Mouse (Mus musculus): ENCODE results near the gene Gm49450. TPM values are rescaled to one million over a fixed set of nuclear protein-coding genes. Genes with fewer than 3 reads are reported as not detected.
A peak's percentile ranks its signal among the peaks of the same experiment; 100 is the strongest.

Gene Gm49450
- total and polyA plus RNA-seq, 3 experiments, result 26.2 TPM; not detected in 2

DNA sequence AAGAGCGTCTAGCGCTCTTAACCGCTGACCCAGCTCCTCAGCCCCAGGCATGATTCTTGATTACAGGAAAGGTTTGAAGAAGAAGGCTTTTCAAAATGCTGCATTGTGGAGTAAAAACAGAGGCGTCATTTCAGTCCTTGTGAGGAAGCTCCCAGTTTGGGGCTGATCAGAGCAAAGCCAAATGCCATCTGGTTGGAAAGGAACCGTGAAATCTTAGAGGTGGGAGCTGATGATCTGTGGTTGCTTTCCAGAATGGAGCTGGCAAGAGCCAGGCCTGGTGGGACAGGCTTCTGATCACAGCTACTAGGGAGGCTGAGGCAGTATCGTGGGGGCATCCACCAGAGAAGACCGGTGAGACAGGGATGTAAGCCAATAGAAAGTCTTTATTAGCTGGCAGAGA lies 43.5 kb upstream of the Gm49450 start:
- intact Hi-C loops (cut with DNase I), result no loop called here
- H3K27ac ChIP-seq, result no peak overlapping the region

GRCm38 (mm10) chr15:98994957-98995520 lies 41.7 kb upstream of the Gm49450 start:
- intact Hi-C loops (cut with DNase I), result no loop called here
- Histone ChIP-seq H3K79me2 (replicated peaks; ENCODE audit: control insufficient read depth, insufficient read depth, low read length) (no peaks in the 10 kb centered on the region), H3K4me3 (no peak overlapping the region), H3K27ac (no peak overlapping the region), H3K4me1 (ENCODE audit: control insufficient read depth, insufficient read depth, low read length) (peaks cover 9% of the 10 kb centered on the region), H3K27me3 (ENCODE audit: control insufficient read depth, insufficient read depth, low read length) (no peaks in the 10 kb centered on the region), H3K9ac (ENCODE audit: low read depth, low read length) (no peak overlapping the region), H3K36me3 (ENCODE audit: control insufficient read depth, insufficient read depth, low read length) (no peaks in the 10 kb centered on the region)
- 77% methylated on average over 9 of the region's 9 CpGs for WGBS
- no peak for DNase-seq
- TF ChIP-seq POLR2A (IDR thresholded peaks at IDR 0.05; ENCODE audit: insufficient read depth, low read depth, low read length) (no peak), CTCF (IDR thresholded peaks at IDR 0.05) (no peak), EP300 (IDR thresholded peaks at IDR 0.05; ENCODE audit: insufficient read depth, low read depth, low read length) (no peak)

More for the DNA sequence above, 43.5 kb upstream of the Gm49450 start:
- Histone ChIP-seq H3K79me2 (replicated peaks; ENCODE audit: control insufficient read depth, insufficient read depth, low read length) (no peaks in the 10 kb centered on the region), H3K27me3 (ENCODE audit: control insufficient read depth, insufficient read depth, low read length) (no peaks in the 10 kb centered on the region), H3K4me1 (ENCODE audit: control insufficient read depth, insufficient read depth, low read length) (peaks cover 11% of the 10 kb centered on the region), H3K4me3 (no peak overlapping the region), H3K36me3 (ENCODE audit: control insufficient read depth, insufficient read depth, low read length) (no peaks in the 10 kb centered on the region), H3K9ac (ENCODE audit: low read depth, low read length) (no peak overlapping the region)
- no peak for TF ChIP-seq EP300 (IDR thresholded peaks at IDR 0.05; ENCODE audit: insufficient read depth, low read depth, low read length)
- TF ChIP-seq CTCF (IDR thresholded peaks at IDR 0.05), result no peak
- no peak for TF ChIP-seq POLR2A (IDR thresholded peaks at IDR 0.05; ENCODE audit: insufficient read depth, low read depth, low read length)
- no peak for DNase-seq
- 88% methylated on average over 7 of the region's 7 CpGs for WGBS

DNA sequence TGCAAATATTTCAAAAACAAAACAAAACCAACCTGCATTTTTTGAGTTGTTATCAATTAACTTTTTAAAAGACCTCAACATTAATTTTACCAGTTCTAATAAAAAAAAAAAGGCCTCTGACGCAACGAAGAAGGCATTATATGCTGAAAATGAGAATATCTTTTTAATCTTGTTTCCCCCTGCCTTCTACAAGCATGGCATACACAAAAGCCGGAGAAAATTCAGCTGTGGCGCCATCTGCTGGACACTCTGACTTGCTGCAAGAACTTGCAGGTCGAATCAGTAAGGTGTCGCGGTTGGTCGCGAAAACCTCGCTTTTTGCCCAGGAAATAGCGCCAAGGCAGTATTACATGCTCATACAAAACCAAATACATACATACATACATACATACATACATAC lies 40.5 kb upstream of the Gm49450 start:
- Histone ChIP-seq H3K79me2 (replicated peaks; ENCODE audit: control insufficient read depth, insufficient read depth, low read length) (no peaks in the 10 kb centered on the region), H3K9ac (ENCODE audit: low read depth, low read length) (no peak overlapping the region), H3K27ac (peak overlapping the region; percentile 99), H3K4me3 (peak overlapping the region; percentile 43), H3K27me3 (ENCODE audit: control insufficient read depth, insufficient read depth, low read length) (no peaks in the 10 kb centered on the region), H3K4me1 (ENCODE audit: control insufficient read depth, insufficient read depth, low read length) (peaks cover 9% of the 10 kb centered on the region), H3K36me3 (ENCODE audit: control insufficient read depth, insufficient read depth, low read length) (no peaks in the 10 kb centered on the region)
- peak; percentile 95 for TF ChIP-seq CTCF (IDR thresholded peaks at IDR 0.05)
- peak; percentile 88 for TF ChIP-seq EP300 (IDR thresholded peaks at IDR 0.05; ENCODE audit: insufficient read depth, low read depth, low read length)
- no peak for TF ChIP-seq POLR2A (IDR thresholded peaks at IDR 0.05; ENCODE audit: insufficient read depth, low read depth, low read length)
- intact Hi-C loops (cut with DNase I), result loop anchor here (1.0 to 2.0 kb wide), 5 partner anchors 9 to 117 kb away; partner anchors contain the start of genes Gm49450, Tuba1a and Tuba1b
- peak; percentile 83 to 84 for DNase-seq
- under 1% methylated on average over 11 of the region's 11 CpGs for WGBS

DNA sequence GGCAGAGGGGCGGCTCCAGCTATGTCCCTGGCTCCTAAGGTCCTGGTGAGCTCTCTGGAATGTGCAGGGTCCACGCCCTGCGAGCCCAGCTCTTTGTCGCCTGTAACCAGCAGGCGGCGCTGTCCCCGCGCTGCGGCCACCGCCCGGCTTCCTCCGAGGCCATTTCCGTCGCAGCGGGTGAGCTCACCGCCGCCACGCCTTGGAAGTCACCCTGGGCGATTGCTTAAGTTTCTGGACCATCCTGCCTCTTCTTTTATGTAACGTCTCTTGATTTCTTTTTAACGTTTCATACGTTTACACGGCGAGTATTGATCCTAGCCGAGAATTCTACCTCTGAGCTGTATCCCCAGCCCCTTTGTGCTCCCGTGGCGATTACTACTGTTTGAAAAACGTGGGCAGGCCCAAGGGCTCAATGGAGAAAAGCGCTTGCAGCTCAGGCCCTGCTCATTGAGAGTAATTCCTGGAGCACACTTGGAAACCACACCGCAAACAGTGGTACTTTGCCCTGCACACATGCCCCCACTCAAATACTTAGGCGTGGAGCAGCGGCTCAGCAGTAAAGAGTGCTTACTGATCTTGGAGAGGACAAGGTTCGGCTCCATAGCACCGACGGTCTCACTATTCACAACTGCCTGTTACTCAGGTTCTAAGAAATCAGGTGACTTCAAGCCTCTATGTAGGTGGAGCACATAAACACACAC lies 39.9 kb upstream of the Gm49450 start:
- TF ChIP-seq POLR2A (IDR thresholded peaks at IDR 0.05; ENCODE audit: insufficient read depth, low read depth, low read length), result peak; percentile 86
- TF ChIP-seq EP300 (IDR thresholded peaks at IDR 0.05; ENCODE audit: insufficient read depth, low read depth, low read length), result peak; percentile 91
- TF ChIP-seq CTCF (IDR thresholded peaks at IDR 0.05), result no peak; the same call in 1 of the 2 replicates
- intact Hi-C loops (cut with DNase I), result loop anchor here (1.0 to 2.0 kb wide), 5 partner anchors 8 to 116 kb away; partner anchors contain the start of genes Gm49450, Tuba1a and Tuba1b
- Histone ChIP-seq H3K27ac (peak overlapping the region; percentile 99), H3K9ac (ENCODE audit: low read depth, low read length) (peak overlapping the region; percentile 72), H3K4me3 (peak overlapping the region; percentile 43), H3K27me3 (ENCODE audit: control insufficient read depth, insufficient read depth, low read length) (no peaks in the 10 kb centered on the region), H3K36me3 (ENCODE audit: control insufficient read depth, insufficient read depth, low read length) (no peaks in the 10 kb centered on the region), H3K79me2 (replicated peaks; ENCODE audit: control insufficient read depth, insufficient read depth, low read length) (no peaks in the 10 kb centered on the region), H3K4me1 (ENCODE audit: control insufficient read depth, insufficient read depth, low read length) (peaks cover 9% of the 10 kb centered on the region)
- DNase-seq, result peak; percentile 97 to 98
- 3% methylated on average over 35 of the region's 35 CpGs for WGBS

- Histone ChIP-seq H3K36me3 (ENCODE audit: control insufficient read depth, insufficient read depth, low read length) (no peaks in the 10 kb centered on the region), H3K27ac (peak overlapping the region; percentile 99), H3K9ac (ENCODE audit: low read depth, low read length) (peak overlapping the region; percentile 66), H3K4me3 (peak overlapping the region; percentile 43), H3K4me1 (ENCODE audit: control insufficient read depth, insufficient read depth, low read length) (peaks cover 9% of the 10 kb centered on the region), H3K27me3 (ENCODE audit: control insufficient read depth, insufficient read depth, low read length) (no peaks in the 10 kb centered on the region), H3K79me2 (replicated peaks; ENCODE audit: control insufficient read depth, insufficient read depth, low read length) (no peaks in the 10 kb centered on the region)
- WGBS, result 27% methylated on average over 17 of the region's 17 CpGs
- TF ChIP-seq EP300 (IDR thresholded peaks at IDR 0.05; ENCODE audit: insufficient read depth, low read depth, low read length), result no peak
- no peak for TF ChIP-seq CTCF (IDR thresholded peaks at IDR 0.05)
- no peak; the same call in 1 of the 2 replicates for TF ChIP-seq POLR2A (IDR thresholded peaks at IDR 0.05; ENCODE audit: insufficient read depth, low read depth, low read length)
- DNase-seq, result peak; percentile 61 to 69
- intact Hi-C loops (cut with DNase I), result loop anchor here (2.0 kb wide), 1 partner anchor 39 kb away; the partner anchor contains the start of genes Gm49450 and Tuba1a
Measured at GRCm38 (mm10) chr15:98992086-98992912, 38.9 kb upstream of the Gm49450 start.
